Mouse (Mus musculus) neural tube, embryonic 14.5 days (tissue): ENCODE data around the gene Ten1. TPM values are rescaled to one million over a fixed set of nuclear protein-coding genes. Genes with fewer than 3 reads are reported as not detected.

Source experiments
- ATAC-seq: fragments of 200-750 bp; cut with Nextera tagmentation; 2 replicates; pipeline ENCODE4 v1.8.0; 2017; ENCODE audit warnings: low read depth, mild to moderate bottlenecking, moderate TSS enrichment, moderate library complexity
- H3K27ac ChIP-seq: fragments of 300-500 bp; sonication (generic); 2 replicates; pipeline ENCODE4 v1.5.1; 2014; ENCODE audit warnings: low read depth, mild to moderate bottlenecking, control low read depth, low read length, moderate library complexity, mixed read lengths
- H3K27me3 ChIP-seq: fragments of 300-500 bp; sonication (generic); 2 replicates; pipeline ENCODE4 v1.6.1; 2014; ENCODE audit warnings: low read length; ENCODE audit not compliant: control insufficient read depth, insufficient read depth
- H3K36me3 ChIP-seq: fragments of 300-500 bp; sonication (generic); 2 replicates; pipeline ENCODE4 v1.6.1; 2014; ENCODE audit warnings: low read length, mixed read lengths; ENCODE audit not compliant: control insufficient read depth, insufficient read depth
- H3K4me1 ChIP-seq: fragments of 300-500 bp; sonication (generic); 2 replicates; pipeline ENCODE4 v1.6.1; 2014; ENCODE audit warnings: low read length; ENCODE audit not compliant: control insufficient read depth, insufficient read depth
- H3K4me2 ChIP-seq: fragments of 300-500 bp; sonication (generic); 2 replicates; pipeline ENCODE4 v1.6.1; 2014; ENCODE audit warnings: mild to moderate bottlenecking, low read depth, low read length, control low read depth
- H3K4me3 ChIP-seq: fragments of 300-500 bp; sonication (generic); 2 replicates; pipeline ENCODE4 v1.5.1; 2014; ENCODE audit warnings: low read depth, low read length, control low read depth, mixed read lengths
- H3K9ac ChIP-seq: fragments of 300-500 bp; sonication (generic); replicated peaks from 2 replicates; pipeline ENCODE4 v1.6.1; 2014; ENCODE audit warnings: low read depth, mild to moderate bottlenecking, control low read depth, low read length, mixed read lengths
- H3K9me3 ChIP-seq: fragments of 300-500 bp; sonication (generic); 2 replicates; pipeline ENCODE4 v1.6.1; 2016; ENCODE audit warnings: low read length; ENCODE audit not compliant: control insufficient read depth
- WGBS: fragments of 180-500 bp; shearing (Covaris S2); extraction: QIAGEN DNeasy Blood & Tissue Kit; methylation state at CpG from one replicate; pipeline ENCODE4 v1.1.7; 2014; 5-methylcytosine and 5-hydroxymethylcytosine counted together
- polyA plus RNA-seq: library from polyadenylated mRNA; unstranded; fragments of >200 nt; fragmentation: Nextera tagmentation; extraction: Ambion mirVana; gene quantifications from 2 replicates; pipeline ENCODE4 v1.2.1, GENCODE M21; 2014

Ten1 gene
- polyA plus RNA-seq, 1 experiment from 2014 or later, result 96.1 TPM

- Histone ChIP-seq H3K27ac (no peak overlapping the region), H3K4me1 (peaks cover 13% of the 10 kb centered on the region), H3K9me3 (no peaks in the 10 kb centered on the region), H3K9ac (no peak overlapping the region), H3K4me2 (no peak overlapping the region), H3K4me3 (no peak overlapping the region), H3K36me3 (0 out of 2 replicates have a peak, but pooled peaks cover 8% of the 10 kb centered on the region), H3K27me3 (no peaks in the 10 kb centered on the region)
- no peak for ATAC-seq
- 94% methylated on average over 8 of the region's 8 CpGs for WGBS
Observed at GRCm38 (mm10) chr11:116194619-116195018, 4.0 kb upstream of the Ten1 start.

GRCm38 (mm10) chr11:116195252-116195651, 3.4 kb upstream of the Ten1 start:
- no peaks in the 10 kb centered on the region for H3K27me3 ChIP-seq
- no peaks in the 10 kb centered on the region for H3K9me3 ChIP-seq
- 74% methylated on average over 5 of the region's 5 CpGs for WGBS
- no peak overlapping the region for H3K4me3 ChIP-seq
- no peak overlapping the region; the same call in 1 of the 2 replicates for H3K9ac ChIP-seq
- H3K36me3 ChIP-seq, result 0 out of 2 replicates have a peak, but pooled peaks cover 3% of the 10 kb centered on the region
- no peak overlapping the region for H3K27ac ChIP-seq
- H3K4me1 ChIP-seq, result peaks cover 14% of the 10 kb centered on the region
- no peak overlapping the region for H3K4me2 ChIP-seq
- ATAC-seq, result no peak

GRCm38 (mm10) chr11:116196336-116196735, 2.3 kb upstream of the Ten1 start:
- no peak for ATAC-seq

GRCm38 (mm10) chr11:116196866-116197583, 1.6 kb upstream of the Ten1 start:
- no peak for ATAC-seq
- H3K27me3 ChIP-seq, result no peaks in the 10 kb centered on the region
- H3K27ac ChIP-seq, result no peak overlapping the region
- WGBS, result 95% methylated on average over 18 of the region's 18 CpGs
- no peaks in the 10 kb centered on the region for H3K36me3 ChIP-seq
- H3K4me3 ChIP-seq, result no peak overlapping the region
- peak overlapping the region; percentile 63; the same call in 1 of the 2 replicates for H3K4me2 ChIP-seq
- no peaks in the 10 kb centered on the region for H3K9me3 ChIP-seq
- H3K9ac ChIP-seq, result no peak overlapping the region
- H3K4me1 ChIP-seq, result peaks cover 14% of the 10 kb centered on the region

More at GRCm38 (mm10) chr11:116196336-116196735, 2.3 kb upstream of the Ten1 start:
- H3K27me3 ChIP-seq, result no peaks in the 10 kb centered on the region
- WGBS, result 90% methylated on average over 3 of the region's 3 CpGs
- H3K36me3 ChIP-seq, result no peaks in the 10 kb centered on the region
- no peak overlapping the region for H3K9ac ChIP-seq
- H3K4me1 ChIP-seq, result peaks cover 14% of the 10 kb centered on the region
- H3K4me2 ChIP-seq, result no peak overlapping the region
- H3K4me3 ChIP-seq, result no peak overlapping the region
- H3K9me3 ChIP-seq, result no peaks in the 10 kb centered on the region
- H3K27ac ChIP-seq, result no peak overlapping the region

GRCm38 (mm10) chr11:116197584-116197906, 1.1 kb upstream of the Ten1 start:
- H3K4me3 ChIP-seq, result peak overlapping the region; percentile 79
- 90% methylated on average over 6 of the region's 6 CpGs for WGBS
- no peaks in the 10 kb centered on the region for H3K27me3 ChIP-seq
- no peak overlapping the region; the same call in 1 of the 2 replicates for H3K9ac ChIP-seq
- H3K4me1 ChIP-seq, result peaks cover 14% of the 10 kb centered on the region
- peak overlapping the region; percentile 63; the same call in 1 of the 2 replicates for H3K4me2 ChIP-seq
- ATAC-seq, result no peak
- H3K27ac ChIP-seq, result no peak overlapping the region
- no peaks in the 10 kb centered on the region for H3K36me3 ChIP-seq
- no peaks in the 10 kb centered on the region for H3K9me3 ChIP-seq

- H3K27ac ChIP-seq, result peak overlapping the region; percentile 97
- no peaks in the 10 kb centered on the region for H3K36me3 ChIP-seq
- H3K9me3 ChIP-seq, result no peaks in the 10 kb centered on the region
- H3K4me1 ChIP-seq, result peaks cover 14% of the 10 kb centered on the region
- WGBS, result 26% methylated on average over 13 of the region's 13 CpGs
- peak overlapping the region; percentile 63 for H3K4me2 ChIP-seq
- H3K4me3 ChIP-seq, result peak overlapping the region; percentile 79
- peak overlapping the region; percentile 85 for H3K9ac ChIP-seq
- ATAC-seq, result peak; percentile 8
- H3K27me3 ChIP-seq, result no peaks in the 10 kb centered on the region
Observed at GRCm38 (mm10) chr11:116198132-116198531, 523 bp upstream of the Ten1 start.

- H3K27ac ChIP-seq, result no peak overlapping the region
- WGBS, result 87% methylated on average over 2 of the region's 2 CpGs
- H3K9me3 ChIP-seq, result no peaks in the 10 kb centered on the region
- no peaks in the 10 kb centered on the region for H3K36me3 ChIP-seq
- no peaks in the 10 kb centered on the region for H3K27me3 ChIP-seq
- peaks cover 14% of the 10 kb centered on the region; the same call in 1 of the 2 replicates for H3K4me1 ChIP-seq
- H3K9ac ChIP-seq, result no peak overlapping the region
- no peak overlapping the region for H3K4me2 ChIP-seq
- no peak for ATAC-seq
- H3K4me3 ChIP-seq, result no peak overlapping the region
Observed at GRCm38 (mm10) chr11:116201151-116201550, 2.5 kb downstream of the Ten1 start.

GRCm38 (mm10) chr11:116203150-116203549, 4.5 kb downstream of the Ten1 start:
- WGBS, result 97% methylated on average over 3 of the region's 3 CpGs
- no peak for ATAC-seq
- no peaks in the 10 kb centered on the region for H3K9me3 ChIP-seq

GRCm38 (mm10) chr11:116206678-116207077, 8.0 kb downstream of the Ten1 start:
- WGBS, result 68% methylated on average over 4 of the region's 4 CpGs
- 0 out of 2 replicates have a peak, but pooled peaks cover 9% of the 10 kb centered on the region for H3K36me3 ChIP-seq
- ATAC-seq, result no peak

More at GRCm38 (mm10) chr11:116203150-116203549, 4.5 kb downstream of the Ten1 start:
- Histone ChIP-seq H3K4me1 (peaks cover 5% of the 10 kb centered on the region; the same call in 1 of the 2 replicates), H3K27ac (no peak overlapping the region), H3K36me3 (0 out of 2 replicates have a peak, but pooled peaks cover 9% of the 10 kb centered on the region), H3K4me3 (no peak overlapping the region), H3K9ac (no peak overlapping the region), H3K27me3 (no peaks in the 10 kb centered on the region), H3K4me2 (no peak overlapping the region)

More at GRCm38 (mm10) chr11:116206678-116207077, 8.0 kb downstream of the Ten1 start:
- H3K27ac ChIP-seq, result no peak overlapping the region
- H3K4me1 ChIP-seq, result no peaks in the 10 kb centered on the region
- H3K27me3 ChIP-seq, result no peaks in the 10 kb centered on the region
- H3K9ac ChIP-seq, result no peak overlapping the region
- no peaks in the 10 kb centered on the region for H3K9me3 ChIP-seq
- no peak overlapping the region for H3K4me3 ChIP-seq
- H3K4me2 ChIP-seq, result no peak overlapping the region
